Mouse (Mus musculus): Measurements from ENCODE around the gene Clip2.

The Clip2 gene

DNA sequence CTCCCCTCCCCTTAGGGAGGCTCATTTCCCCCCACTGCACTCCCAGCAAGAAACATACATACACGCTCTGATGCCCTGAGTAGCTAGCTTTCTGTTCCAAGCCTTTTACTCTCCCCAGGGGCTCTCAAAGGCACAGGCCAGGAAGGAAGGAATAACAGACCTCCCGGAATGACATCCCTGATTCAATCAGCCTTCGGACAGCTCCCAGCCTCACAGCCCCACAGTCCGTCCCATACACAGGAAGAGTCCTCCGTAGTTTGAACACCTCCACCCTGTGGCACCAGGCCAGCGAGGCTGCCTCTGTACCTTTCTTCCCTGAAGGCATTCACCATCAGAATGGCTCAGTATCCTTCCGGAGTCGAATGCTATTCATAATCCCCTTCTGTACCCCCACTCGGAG lies 23.7 kb downstream of the Clip2 start:
- DNase-seq (ENCODE audit: extremely low read depth, insufficient read length, low spot score), result no peak

DNA sequence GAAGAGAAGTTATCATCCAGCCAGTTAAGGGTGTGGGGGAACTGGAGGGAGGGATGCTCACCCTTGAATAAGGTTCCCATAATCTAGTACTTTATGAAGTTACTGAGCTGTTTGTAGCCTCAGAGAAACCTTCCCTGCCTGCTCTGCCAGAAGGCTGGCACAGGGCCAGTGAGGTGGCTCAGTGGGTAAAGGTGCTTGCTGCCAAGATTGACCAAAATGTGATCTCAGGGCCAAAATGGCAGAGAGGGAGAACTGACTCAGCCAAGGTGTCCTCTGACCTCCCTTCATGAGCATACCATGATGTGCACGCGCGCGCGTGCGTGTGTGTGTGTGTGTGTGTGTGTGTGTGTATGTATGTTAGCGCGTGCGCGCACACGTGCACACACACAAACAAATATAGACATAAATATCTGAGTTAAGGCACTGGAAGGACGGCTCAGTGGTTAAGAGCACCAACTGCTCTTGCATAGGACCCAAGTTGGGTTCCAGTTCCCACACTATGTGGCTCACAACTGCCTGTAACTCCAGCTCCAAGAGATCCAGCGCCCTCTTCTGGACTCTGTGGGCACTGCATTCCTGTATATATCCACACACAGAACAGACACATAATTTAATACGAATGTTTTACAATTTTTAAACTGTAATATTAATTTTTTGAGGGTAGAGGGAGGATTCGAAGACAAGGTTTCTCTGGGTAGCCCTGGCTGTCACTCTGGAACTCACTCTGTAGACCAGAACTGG lies 26.1 kb downstream of the Clip2 start:
- DNase-seq (ENCODE audit: extremely low read depth, insufficient read length, low spot score), result peak; percentile 60

DNA sequence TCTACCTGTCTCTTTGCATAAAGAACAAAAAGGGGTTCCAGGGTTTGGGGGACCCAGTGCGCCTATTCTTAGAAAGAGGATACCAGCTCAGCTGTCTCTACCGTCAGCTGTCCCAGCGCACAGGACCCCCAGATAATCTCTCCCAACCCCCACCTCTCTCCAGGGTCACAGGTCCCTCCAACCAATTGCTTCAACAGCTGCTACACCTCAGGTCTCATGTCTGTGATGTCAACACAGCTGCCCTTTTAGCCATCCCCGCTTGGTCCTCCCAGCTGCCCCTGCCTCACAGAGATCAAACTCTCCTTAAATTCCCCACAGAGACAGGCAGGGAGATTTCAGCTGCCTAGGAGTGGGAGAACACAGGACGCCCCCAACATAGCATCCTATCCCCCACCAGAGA lies 28.5 kb downstream of the Clip2 start:
- DNase-seq (ENCODE audit: extremely low read depth, insufficient read length, low spot score), result no peak

DNA sequence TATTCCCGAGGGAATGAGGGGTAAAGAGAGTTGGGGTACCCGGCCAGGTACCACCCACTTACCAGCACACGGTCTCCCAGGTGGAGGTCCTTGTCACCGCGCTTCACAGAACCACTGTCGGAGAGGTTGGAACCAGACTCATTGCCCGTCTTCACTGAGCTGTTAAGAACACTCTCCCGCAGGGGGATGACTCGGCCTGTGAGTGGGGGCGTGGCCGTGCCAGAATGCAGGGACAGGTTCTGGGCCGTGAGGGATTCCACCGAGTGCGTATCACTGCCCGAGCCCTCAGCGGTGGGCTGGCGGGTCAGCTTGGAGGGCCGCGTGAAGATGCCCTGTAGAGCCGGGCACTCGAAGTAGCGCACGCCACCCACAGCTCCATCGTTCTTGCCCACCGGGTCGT lies 29.7 kb downstream of the Clip2 start:
- DNase-seq (ENCODE audit: extremely low read depth, insufficient read length, low spot score), result no peak

DNA sequence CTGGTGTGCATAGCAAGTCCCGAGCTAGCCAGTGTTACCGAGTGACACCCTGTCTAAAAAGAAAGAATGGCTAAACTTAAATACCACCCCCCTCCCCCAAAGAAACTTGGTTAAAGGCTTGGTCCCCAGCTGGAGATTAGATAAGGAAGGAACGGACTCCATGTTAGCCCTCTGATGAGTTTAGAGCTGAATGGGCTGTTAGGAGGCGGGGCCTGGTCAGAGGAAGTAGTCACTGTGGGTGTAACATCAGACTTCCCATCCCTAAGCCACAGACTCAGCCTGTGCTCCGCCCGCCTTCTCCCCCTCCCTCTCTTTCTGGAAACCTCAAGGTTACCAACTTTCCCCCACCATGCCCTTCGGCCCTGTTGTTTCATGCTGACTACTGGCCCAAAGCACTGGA lies 30.4 kb downstream of the Clip2 start:
- DNase-seq (ENCODE audit: extremely low read depth, insufficient read length, low spot score), result no peak

DNA sequence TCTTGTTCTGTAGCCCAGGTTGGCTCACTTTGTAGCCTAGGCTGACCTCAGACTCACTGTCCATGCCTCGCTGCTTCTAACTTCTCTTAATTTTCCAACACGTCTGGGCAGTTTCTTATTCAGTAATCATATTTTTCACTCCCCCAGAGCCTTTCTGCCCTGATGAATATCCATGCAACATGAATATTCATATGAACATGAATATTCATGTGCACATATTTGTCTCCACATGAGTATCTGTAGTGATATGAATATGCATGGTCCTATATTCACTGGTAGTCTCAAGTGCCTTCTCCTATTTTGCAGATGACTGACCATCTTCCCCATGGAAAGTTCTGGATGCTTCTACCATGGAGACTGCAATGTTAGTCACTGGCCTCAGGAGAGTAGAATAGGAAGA lies 31.1 kb downstream of the Clip2 start:
- no peak for DNase-seq (ENCODE audit: extremely low read depth, insufficient read length, low spot score)

DNA sequence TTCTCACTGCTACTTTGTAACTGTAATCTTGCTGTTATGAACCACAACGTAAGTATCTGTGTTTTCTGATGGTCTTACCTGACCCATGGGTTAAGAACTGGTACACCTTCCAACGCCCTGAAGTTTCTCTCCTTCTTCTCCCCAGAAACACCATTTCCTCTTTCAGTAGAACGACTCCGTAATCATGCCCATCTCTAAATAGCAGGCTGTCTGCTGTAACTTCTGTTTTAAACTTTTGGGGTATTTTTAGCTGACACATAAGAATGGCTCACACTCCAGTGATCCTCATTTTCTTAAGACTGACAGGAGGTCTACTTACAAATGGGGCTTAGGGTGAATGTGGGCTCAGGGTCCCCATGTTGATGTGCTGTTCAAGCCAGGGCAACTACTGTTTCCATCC lies 32.1 kb downstream of the Clip2 start:
- DNase-seq (ENCODE audit: extremely low read depth, insufficient read length, low spot score), result no peak

DNA sequence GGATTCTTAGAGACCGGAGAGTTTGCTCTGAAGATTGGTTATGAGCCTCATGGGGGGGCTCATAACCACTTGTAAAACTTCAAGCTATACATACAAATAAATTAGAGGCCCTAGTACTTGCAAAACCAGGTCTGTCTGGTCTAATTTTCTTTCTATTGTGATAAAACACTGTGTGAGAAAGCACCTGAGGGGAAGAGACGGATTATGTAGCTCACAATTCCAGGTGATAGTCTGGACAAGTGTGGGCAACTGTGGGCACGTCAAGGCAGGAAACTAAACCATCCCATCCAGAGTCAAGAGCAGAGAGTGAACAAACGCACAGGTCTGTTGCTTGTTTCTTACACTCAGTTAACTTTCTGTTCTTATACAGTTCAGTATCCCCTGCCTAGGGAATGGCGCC lies 32.8 kb downstream of the Clip2 start:
- DNase-seq (ENCODE audit: extremely low read depth, insufficient read length, low spot score), result no peak

DNA sequence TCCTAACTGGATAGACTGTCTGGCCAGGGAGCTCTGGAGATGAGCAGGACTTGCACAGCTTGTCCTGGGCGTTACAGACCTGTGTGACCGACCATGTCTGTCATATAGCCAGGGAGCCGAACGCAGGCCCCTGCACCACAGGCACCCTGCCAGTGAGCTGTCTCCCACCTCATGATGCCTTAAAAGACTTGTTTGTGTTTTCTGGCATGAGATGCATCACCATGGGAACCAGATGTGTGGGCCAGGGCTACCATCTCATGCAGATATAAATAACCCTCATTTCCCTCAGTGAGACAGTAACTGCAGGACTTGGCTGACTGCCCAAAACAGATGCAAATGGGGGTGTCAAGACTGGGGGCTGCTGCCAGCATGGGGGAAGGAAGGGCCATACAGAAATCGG lies 40.1 kb downstream of the Clip2 start:
- DNase-seq (ENCODE audit: extremely low read depth, insufficient read length, low spot score), result no peak

DNA sequence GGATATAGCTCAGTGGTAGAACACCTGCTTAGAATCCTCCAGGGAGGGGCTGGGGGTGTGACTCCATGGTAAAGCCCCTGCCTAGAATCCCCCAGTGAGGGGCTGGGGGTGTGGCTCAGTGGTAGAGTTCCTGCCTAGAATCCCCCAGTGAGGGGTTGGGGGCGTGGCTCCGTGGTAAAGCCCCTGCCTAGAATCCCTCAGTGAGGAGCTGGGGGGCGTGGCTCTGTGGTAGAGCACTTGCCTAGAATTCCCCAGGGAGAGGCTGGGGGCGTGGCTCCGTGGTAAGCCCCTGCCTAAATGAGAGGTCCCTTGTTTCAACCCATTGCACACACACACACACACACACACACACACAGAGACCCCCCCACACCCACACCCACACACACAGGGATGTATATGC lies 42.0 kb downstream of the Clip2 start:
- DNase-seq (ENCODE audit: extremely low read depth, insufficient read length, low spot score), result no peak

DNA sequence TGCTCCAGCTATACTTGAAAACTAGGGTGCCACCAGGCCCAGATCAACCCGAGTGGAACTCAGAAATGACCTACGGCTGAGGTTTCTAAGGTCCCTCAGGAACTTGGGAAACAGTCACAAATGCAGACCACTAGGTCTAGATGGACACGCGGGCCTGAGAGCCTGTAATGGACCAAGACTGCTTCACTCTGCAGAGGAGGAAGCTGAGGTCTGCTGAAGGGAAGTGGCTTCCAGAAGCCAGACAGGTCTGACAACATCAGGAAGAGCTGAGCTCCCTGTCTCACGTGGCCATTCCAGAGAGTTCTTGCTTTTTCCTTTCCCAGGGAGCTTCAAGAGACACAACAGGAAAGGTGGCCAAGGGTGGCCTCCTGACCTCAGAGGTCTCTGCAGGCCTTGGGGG lies 43.3 kb downstream of the Clip2 start:
- no peak for DNase-seq (ENCODE audit: extremely low read depth, insufficient read length, low spot score)

DNA sequence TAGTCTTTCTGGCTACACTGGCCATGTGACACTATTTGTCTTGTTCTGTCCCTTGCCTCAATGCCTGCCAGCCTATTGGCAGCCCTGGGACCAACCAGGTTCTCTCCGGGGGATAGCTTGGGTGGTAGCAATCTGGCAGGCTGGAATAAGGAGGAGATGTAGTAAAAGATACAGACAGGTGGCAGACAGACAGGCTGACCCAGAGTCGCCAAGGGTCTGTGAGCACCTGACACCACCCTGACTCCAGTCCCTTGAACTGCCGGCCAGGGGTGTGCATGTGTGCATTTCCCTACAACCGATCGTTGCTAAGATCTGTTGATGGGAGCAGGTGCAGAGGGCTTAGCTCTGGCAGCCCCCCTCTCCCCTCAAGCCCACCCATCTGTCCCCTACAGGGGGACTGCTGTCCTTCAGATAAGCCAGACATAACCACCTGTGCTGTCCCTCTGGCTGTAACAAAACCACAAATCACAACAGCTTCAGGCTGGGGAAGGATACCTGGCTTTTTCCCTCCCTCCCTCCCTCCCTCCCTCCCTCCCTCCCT lies 44.3 kb downstream of the Clip2 start:
- no peak for DNase-seq (ENCODE audit: extremely low read depth, insufficient read length, low spot score)

DNA sequence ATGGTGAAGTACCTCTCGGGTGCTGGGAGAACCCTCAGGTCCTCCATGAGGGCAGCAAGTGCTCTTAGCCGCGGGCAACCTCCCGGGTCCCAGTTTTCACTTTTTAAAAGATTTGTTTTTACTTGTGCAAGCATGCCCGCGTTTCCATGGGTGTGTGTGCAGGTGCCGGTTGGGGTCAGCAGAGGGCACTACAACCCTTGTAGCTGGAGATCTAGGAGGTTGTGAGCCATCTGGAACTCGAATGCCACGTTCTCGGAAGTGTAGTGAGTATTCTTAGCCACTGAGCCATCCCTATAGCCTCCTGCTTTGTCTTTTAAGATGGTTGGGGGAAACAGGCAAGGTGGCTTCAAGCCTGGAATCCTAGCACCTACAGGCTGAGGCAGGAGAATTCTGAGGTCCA lies 44.9 kb downstream of the Clip2 start:
- peak; percentile 67 for DNase-seq (ENCODE audit: extremely low read depth, insufficient read length, low spot score)

DNA sequence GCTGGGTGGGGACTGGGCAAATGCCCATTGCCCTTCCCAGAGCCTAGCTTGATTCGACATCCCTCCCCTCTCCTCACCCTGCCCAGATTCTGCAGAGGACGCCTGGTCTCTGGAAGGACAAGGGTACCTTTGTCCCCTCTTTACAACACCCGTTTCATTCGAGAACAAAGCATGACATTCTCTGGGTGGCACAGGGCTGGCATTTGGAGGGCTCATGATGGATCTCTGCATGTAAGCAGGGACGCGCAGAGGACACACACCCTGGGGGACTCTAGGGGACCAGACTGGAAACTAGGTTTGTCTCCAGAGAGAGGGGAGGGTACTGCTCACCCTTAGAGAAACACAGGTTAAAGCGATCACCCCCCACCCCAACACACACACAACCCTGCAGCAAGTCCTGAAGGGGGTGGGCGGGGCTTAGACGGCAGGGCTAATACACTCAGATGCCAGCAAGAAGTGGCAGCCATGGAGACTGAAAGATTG lies 46.4 kb downstream of the Clip2 start:
- DNase-seq (ENCODE audit: extremely low read depth, insufficient read length, low spot score), result no peak

DNA sequence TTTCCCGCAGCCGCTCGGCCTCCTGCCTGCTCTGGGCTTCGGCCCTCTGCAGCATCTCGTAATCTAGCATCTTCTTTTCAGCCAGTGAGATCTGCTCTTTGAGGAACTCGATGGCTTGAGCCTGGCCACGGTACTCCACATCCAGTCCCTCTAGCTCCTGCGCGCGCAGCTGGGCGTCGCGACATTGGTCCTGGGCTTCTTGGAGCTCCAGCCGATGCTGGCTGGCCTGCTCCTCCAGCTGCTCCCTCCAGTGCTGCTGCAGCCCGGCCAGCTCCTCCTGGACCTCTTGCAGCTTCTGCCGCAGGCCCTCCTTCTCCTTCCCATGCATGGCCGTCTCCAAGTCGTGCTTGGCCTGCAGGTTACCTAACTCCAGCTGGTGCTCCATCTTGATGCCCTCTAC lies 49.6 kb downstream of the Clip2 start:
- no peak for DNase-seq (ENCODE audit: extremely low read depth, insufficient read length, low spot score)

DNA sequence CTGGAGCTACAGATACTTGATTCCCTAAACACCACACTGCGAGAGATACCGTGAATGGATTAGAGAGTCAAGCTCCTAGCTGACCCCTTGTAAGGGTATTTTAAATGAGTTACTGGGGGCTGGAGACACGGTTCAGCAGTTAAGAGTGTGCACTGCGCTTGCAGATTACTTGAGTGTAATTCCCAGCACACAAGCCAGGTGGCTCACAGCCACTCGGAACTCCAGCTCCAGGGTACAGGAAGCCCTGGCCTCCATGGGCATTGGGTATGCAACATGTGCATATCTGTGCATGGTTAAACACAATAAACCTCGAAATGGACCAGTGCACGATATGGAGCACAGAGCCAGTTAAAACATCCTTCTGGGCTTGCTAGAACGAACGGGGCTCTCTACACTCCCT lies 50.8 kb downstream of the Clip2 start:
- no peak for DNase-seq (ENCODE audit: extremely low read depth, insufficient read length, low spot score)

DNA sequence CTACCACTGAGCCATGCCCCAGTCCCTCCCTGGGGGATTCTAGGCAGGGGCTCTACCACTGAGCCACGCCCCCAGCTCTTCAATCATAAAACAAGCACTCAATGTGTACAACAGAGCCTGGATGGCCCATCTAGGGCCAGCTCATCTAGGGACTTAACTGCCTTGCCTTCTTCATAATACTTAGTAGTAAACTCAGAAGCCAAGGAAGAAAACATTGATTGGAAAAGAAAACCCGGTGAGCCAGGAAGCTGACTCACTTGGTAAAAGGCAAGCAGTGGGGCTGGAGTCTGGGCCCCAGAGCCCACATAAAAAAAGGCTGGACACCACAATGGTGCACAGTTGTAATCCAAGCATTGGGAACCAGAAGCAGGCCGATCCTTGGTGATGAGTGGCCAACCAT lies 51.6 kb downstream of the Clip2 start:
- no peak for DNase-seq (ENCODE audit: extremely low read depth, insufficient read length, low spot score)

DNA sequence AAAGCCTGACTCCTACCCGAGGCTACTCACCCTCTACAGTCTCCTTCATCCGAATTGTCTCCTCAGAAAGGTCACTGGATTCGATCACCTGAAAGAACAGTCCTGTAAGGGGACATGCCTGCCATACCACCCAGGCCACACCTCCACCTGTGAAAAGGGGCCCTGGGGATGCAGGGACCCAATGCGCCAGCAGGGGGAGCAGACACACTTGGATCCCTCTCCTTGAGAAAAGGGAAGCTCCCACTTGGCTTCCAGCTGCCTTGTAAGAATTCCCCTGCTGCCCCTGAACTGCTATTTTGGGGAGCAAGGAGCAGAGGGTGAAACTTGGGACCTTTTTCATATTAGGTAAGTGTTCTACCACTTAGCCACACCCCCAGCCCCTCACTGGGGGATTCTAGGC lies 52.2 kb downstream of the Clip2 start:
- DNase-seq (ENCODE audit: extremely low read depth, insufficient read length, low spot score), result peak; percentile 70

DNA sequence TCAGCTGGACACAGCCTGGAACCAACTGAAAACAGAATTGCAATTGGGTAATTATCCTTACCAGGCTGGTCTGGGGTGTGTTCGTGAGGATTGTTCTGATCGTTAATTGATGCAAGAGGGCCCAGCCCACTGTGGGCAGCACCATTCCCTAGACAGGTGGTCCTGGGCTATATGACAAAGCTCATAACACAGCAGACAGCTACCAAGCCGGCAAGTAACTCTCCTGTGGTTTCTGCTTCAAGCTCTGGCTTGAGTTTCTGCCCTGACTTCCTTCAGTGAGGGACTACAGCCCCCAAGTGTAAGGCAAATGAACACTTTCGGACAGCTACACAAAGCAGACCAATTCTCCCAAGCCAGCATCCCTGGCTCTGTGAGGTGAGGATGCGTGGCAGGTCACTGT lies 55.2 kb downstream of the Clip2 start:
- no peak for DNase-seq (ENCODE audit: extremely low read depth, insufficient read length, low spot score)

DNA sequence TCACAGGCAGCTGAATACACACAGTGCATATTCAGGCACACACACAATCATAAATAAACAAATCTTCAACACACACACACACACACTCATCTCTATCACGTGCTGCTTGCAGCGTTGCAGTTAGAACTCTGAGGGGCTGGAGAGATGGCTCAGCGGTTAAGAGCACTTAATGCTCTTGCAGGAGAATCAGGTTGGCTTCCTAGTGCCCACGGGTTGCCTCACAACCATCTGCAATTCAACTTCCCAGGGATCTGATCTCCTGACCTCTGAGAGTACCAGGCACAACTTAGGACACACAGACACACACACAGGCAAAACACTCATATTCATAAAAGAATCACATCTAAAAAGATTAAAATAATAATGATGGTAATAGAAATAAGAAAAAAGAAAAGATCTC lies 56.4 kb downstream of the Clip2 start:
- no peak for DNase-seq (ENCODE audit: extremely low read depth, insufficient read length, low spot score)

DNA sequence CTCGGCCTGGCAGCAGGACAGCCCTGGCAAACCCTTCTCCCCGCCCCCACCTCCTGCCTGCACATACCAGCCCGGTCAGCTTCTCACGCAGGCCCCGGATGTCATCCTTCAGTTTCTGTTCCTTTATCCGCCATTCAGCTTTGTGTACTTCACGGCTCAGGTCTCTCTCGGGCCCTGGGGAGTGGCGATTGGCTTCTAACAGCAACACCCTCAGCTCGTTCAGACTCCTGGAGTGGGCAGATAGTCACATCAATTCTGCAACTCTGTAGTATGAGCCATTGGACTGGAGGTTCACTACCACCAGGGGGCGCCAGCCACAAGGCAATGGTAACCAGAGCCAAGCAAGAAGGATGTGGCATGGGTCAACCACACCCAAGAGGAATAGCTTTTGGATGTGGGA lies 58.1 kb downstream of the Clip2 start:
- DNase-seq (ENCODE audit: extremely low read depth, insufficient read length, low spot score), result peak; percentile 51

DNA sequence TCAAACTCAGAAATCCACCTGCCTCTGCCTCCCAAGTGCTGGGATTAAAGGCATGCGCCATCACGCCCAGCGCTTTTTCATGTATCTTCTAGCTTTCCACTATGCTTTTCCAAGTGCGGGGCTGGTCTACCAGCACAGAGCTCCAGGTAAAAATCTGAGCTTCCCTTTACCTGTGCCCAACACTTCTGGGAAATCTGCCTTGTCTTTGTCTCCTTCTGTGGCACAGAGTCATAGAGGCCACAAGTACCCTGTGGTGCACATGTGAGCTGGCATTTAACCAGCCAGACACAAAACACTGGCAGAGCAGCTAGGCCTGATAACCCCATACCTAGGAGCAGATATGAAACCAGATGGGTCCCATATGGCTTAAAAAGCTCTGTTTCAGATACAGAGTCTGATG lies 59.3 kb downstream of the Clip2 start:
- no peak for DNase-seq (ENCODE audit: extremely low read depth, insufficient read length, low spot score)
